Mouse (Mus musculus) gastrocnemius, adult 2 months (tissue): ENCODE results near the gene Trim24. TPM values are rescaled to one million over a fixed set of nuclear protein-coding genes. Genes with fewer than 3 reads are reported as not detected.
"Not testable (repeated sequence)": the region's sequence is repeated elsewhere in the genome, so short reads cannot be mapped to it uniquely, and the experiment has no call there.

Source experiments
- DNase-seq: peaks from one replicate; pipeline ENCODE4 v3.0.0; 2022
- H3K27ac ChIP-seq: fragments of 200-600 bp; 2 replicates; pipeline ENCODE4 v1.8.1; 2022; ENCODE audit warnings: mild to moderate bottlenecking
- H3K4me3 ChIP-seq: fragments of 200-600 bp; 2 replicates; pipeline ENCODE4 v1.8.1; 2022; ENCODE audit warnings: mild to moderate bottlenecking, moderate library complexity
- CTCF ChIP-seq: fragments of 200-600 bp; IDR thresholded peaks from 2 replicates; pipeline ENCODE4 v1.8.1; 2022; ENCODE audit warnings: antibody characterized with exemption, mild to moderate bottlenecking, moderate library complexity
- intact Hi-C: fragments of 180-260 bp; cut with DNase I; formaldehyde crosslinking; loops from one replicate; pipeline ENCODE4 v1.15.1; 2025
- total RNA-seq, 2 experiments: library from RNA; stranded (reverse); gene quantifications; 2 replicates each; pipeline ENCODE4 v1.2.3; 2021

Trim24 gene
- total RNA-seq, 2 experiments from 2014 or later = 32.6 to 53.6 TPM

DNA sequence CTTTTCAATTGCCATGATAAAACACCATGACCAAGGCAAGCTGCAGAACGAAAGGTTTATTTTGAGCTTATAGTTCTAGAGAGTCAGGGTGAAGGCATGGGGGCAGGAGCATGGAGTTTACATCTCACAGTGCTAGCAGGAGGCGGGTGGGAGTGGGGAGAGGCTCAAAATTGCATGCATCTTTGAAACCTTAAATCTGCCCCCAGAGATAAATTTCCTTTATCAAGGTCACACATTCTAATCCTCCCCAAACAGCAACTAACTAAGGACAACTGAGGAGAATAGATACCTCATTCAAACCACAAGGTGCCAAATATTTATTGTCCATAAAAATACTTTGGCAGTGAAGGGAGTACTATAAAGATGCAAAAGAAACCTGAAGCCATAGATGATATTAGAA is 19.3 kb upstream of the Trim24 start:
- Histone ChIP-seq H3K27ac (no peak overlapping the region), H3K4me3 (no peak overlapping the region)
- intact Hi-C loops = no loop called here
- no peak for TF ChIP-seq CTCF
- no peak for DNase-seq

DNA sequence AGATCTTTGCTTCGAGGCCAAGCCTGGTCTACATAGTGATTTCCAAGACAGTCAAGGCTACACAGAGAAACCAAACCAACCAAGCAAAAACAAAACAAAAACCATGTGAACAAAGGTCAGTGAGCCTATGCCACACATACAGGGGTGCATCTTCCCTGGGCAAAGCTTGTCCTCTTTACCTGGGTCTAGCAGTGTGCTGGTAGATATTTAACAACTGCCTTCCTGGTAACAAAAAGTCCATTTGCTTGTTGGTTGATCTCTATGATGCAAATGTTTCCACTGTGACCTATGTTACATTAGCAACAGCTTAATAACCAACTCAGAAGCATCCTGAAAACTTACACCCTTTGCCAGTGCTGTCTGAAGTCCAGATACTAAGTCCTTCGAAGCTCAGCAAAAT is 17.3 kb upstream of the Trim24 start:
- no peak overlapping the region for H3K4me3 ChIP-seq
- H3K27ac ChIP-seq = no peak overlapping the region
- TF ChIP-seq CTCF = no peak
- intact Hi-C loops = no loop called here
- no peak for DNase-seq

- Histone ChIP-seq H3K27ac (no peak overlapping the region), H3K4me3 (no peak overlapping the region)
- intact Hi-C loops = no loop called here
- no peak for TF ChIP-seq CTCF
- no peak for DNase-seq
Measured at GRCm38 (mm10) chr6:37855384-37855783, 15.2 kb upstream of the Trim24 start.

- intact Hi-C loops = not testable (repeated sequence)
Measured at GRCm38 (mm10) chr6:37856300-37856699, 14.3 kb upstream of the Trim24 start.

GRCm38 (mm10) chr6:37857196-37857874 is 13.3 kb upstream of the Trim24 start:
- intact Hi-C loops = no loop called here
- TF ChIP-seq CTCF = no peak
- DNase-seq = no peak
- H3K27ac ChIP-seq = no peak overlapping the region
- H3K4me3 ChIP-seq = no peak overlapping the region

More at GRCm38 (mm10) chr6:37856300-37856699, 14.3 kb upstream of the Trim24 start:
- DNase-seq, H3K4me3 ChIP-seq, H3K27ac ChIP-seq: not testable (repeated sequence)

DNA sequence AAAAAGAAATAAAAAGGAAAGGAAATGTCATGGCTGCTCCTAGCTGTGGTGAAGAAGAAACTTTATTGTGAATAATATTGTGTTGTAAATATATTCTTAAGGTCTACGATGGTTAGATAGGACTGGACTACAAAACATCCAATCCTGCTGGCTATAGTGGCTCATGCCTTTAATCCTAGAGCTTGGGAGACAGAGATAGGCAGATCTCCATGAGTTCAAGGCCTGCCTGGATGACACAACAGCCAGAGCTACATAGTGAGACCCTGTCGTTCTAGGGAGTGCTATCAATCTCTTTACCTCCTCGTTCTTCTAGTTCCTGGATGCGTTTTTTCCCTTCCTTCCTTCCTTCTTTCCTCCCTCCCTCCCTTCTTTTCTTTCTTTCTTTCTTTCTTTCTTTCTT is 12.5 kb upstream of the Trim24 start:
- H3K4me3 ChIP-seq = no peak overlapping the region
- intact Hi-C loops = no loop called here
- no peak for DNase-seq
- H3K27ac ChIP-seq = no peak overlapping the region
- no peak for TF ChIP-seq CTCF

GRCm38 (mm10) chr6:37862893-37863292 is 7.7 kb upstream of the Trim24 start:
- no peak for DNase-seq
- Histone ChIP-seq H3K4me3 (no peak overlapping the region), H3K27ac (no peak overlapping the region)
- intact Hi-C loops = no loop called here
- TF ChIP-seq CTCF = no peak

GRCm38 (mm10) chr6:37863961-37864730 is 6.5 kb upstream of the Trim24 start:
- no peak overlapping the region for H3K4me3 ChIP-seq
- no peak for DNase-seq
- H3K27ac ChIP-seq = no peak overlapping the region
- intact Hi-C loops = no loop called here
- TF ChIP-seq CTCF = no peak

GRCm38 (mm10) chr6:37871137-37871851 is 683 bp downstream of the Trim24 start:
- TF ChIP-seq CTCF = peak; percentile 12; the same call in 1 of the 2 replicates
- H3K27ac ChIP-seq = peak overlapping the region; percentile 97
- intact Hi-C loops = loop anchor here (5.0 to 10.0 kb wide), 3 partner anchors 156 to 406 kb away; no protein-coding TSS in a partner anchor

DNA sequence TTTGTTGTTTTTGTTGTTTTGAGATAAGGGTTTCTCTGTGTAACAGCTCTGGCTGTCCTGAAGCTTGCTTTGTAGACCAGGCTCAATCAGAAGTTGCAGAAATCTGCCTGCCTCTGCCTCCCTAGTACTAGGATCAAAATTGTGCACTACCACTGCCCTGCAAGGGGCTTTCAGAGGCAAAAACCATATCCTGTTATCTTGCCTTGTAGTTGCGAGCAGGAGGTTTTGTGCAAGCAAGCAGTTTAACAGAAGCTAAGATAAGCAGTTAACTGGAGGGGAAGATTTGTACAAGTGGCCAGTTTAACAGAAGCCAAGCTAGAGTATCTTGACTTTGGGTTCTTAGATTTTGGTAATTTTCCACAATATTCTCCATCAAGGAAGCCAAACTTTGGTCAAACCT is 2.2 kb downstream of the Trim24 start:
- intact Hi-C loops = loop anchor here (5.0 to 10.0 kb wide), 3 partner anchors 158 to 408 kb away; no protein-coding TSS in a partner anchor
- DNase-seq = no peak
- no peak for TF ChIP-seq CTCF
- H3K4me3 ChIP-seq = no peak overlapping the region
- H3K27ac ChIP-seq = no peak overlapping the region

More at GRCm38 (mm10) chr6:37871137-37871851, 683 bp downstream of the Trim24 start:
- peak overlapping the region; percentile 89 for H3K4me3 ChIP-seq
- DNase-seq = peak; percentile 71

GRCm38 (mm10) chr6:37873731-37874130 is 3.1 kb downstream of the Trim24 start:
- no peak for TF ChIP-seq CTCF
- Histone ChIP-seq H3K4me3 (no peak overlapping the region), H3K27ac (no peak overlapping the region)
- no peak for DNase-seq
- intact Hi-C loops = loop anchor here (5.0 to 10.0 kb wide), 3 partner anchors 159 to 409 kb away; no protein-coding TSS in a partner anchor

- no peak for DNase-seq
- Histone ChIP-seq H3K4me3 (no peak overlapping the region), H3K27ac (no peak overlapping the region)
- TF ChIP-seq CTCF = no peak
- intact Hi-C loops = loop anchor here (10.0 kb wide), 2 partner anchors 163 to 413 kb away; no protein-coding TSS in a partner anchor
Measured at GRCm38 (mm10) chr6:37878206-37878605, 7.6 kb downstream of the Trim24 start.

DNA sequence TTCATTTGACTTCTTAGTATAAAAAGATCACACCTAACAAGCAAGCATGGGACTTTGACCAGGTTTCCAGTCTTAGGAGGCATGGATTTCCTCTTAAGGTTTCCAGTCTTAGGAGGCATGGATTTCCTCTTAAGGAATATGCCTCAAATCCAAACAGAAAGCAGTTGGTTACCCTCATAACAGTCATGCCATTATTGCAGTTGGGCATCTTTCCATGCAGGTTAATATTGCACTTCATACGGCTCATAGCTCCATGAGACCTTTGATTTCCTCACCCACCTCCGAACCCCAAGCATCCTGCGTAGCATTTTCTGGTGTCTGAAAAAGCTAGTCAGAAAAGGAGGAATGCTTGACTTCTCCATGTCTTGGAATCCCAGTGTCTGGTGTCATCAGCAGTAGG is 10.0 kb downstream of the Trim24 start:
- Histone ChIP-seq H3K4me3 (no peak overlapping the region), H3K27ac (no peak overlapping the region)
- no peak for TF ChIP-seq CTCF
- intact Hi-C loops = no loop called here
- DNase-seq = no peak
